Mouse (Mus musculus) myocyte (in vitro differentiated cells): Measurements from ENCODE around the gene Fam171a2. TPM values are rescaled to one million over a fixed set of nuclear protein-coding genes. Genes with fewer than 3 reads are reported as not detected.

Experiments
- H3K27me3 ChIP-seq: one replicate; pipeline ENCODE4 v1.6.1; 2011; ENCODE audit not compliant: control insufficient read depth, insufficient read depth, insufficient read length
- H3K36me3 ChIP-seq: one replicate; pipeline ENCODE4 v1.6.1; 2011; ENCODE audit not compliant: control insufficient read depth, insufficient read depth
- H3K4me2 ChIP-seq: one replicate; pipeline ENCODE4 v1.6.1; 2011; ENCODE audit warnings: low read depth, control low read depth
- H3K4me3 ChIP-seq: one replicate; pipeline ENCODE4 v1.5.1; 2011; ENCODE audit warnings: mild to moderate bottlenecking, control low read depth, moderate library complexity
- H3K79me2 ChIP-seq: one replicate; pipeline ENCODE4 v1.6.1; 2011; ENCODE audit not compliant: control insufficient read depth, insufficient read depth
- H3ac ChIP-seq: one replicate; pipeline ENCODE4 v1.6.1; 2011; ENCODE audit not compliant: control insufficient read depth, insufficient read length
- CEBPB ChIP-seq: IDR thresholded peaks from 2 replicates; pipeline ENCODE4 v1.6.1; 2011; ENCODE audit warnings: mild to moderate bottlenecking, moderate library complexity; ENCODE audit not compliant: poor library complexity, insufficient read depth, severe bottlenecking
- E2F4 ChIP-seq: IDR thresholded peaks from one replicate; pipeline ENCODE4 v1.6.1; 2011; ENCODE audit warnings: mild to moderate bottlenecking, control low read depth, moderate library complexity; ENCODE audit not compliant: insufficient read depth
- MAX ChIP-seq: IDR thresholded peaks from one replicate; pipeline ENCODE4 v1.6.1; 2011; ENCODE audit warnings: low read depth, mild to moderate bottlenecking, control low read depth
- MYOD1 ChIP-seq, 3 experiments: IDR thresholded peaks; one replicate each; pipeline ENCODE4 v1.6.1; 2011; ENCODE audit warnings: control low read depth in 2 of 3, low read depth in 2 of 3, mild to moderate bottlenecking in 2 of 3, moderate library complexity in 1 of 3; ENCODE audit not compliant: insufficient read length in 2 of 3, control insufficient read depth in 1 of 3
- MYOG ChIP-seq, 3 experiments: IDR thresholded peaks; one replicate each; pipeline ENCODE4 v1.6.1; 2011; ENCODE audit warnings: control low read depth in 2 of 3, low read depth in 2 of 3, mild to moderate bottlenecking in 2 of 3; ENCODE audit not compliant: insufficient read length in 2 of 3, control insufficient read depth in 1 of 3, insufficient read depth in 1 of 3
- POLR2A ChIP-seq: IDR thresholded peaks from one replicate; pipeline ENCODE4 v1.6.1; 2011; ENCODE audit warnings: low read depth, mild to moderate bottlenecking, control low read depth, moderate library complexity; ENCODE audit not compliant: insufficient read length
- POLR2AphosphoS2 ChIP-seq: IDR thresholded peaks from one replicate; pipeline ENCODE4 v1.6.1; 2011; ENCODE audit warnings: low read depth, control low read depth; ENCODE audit not compliant: insufficient read length
- REST ChIP-seq: IDR thresholded peaks from one replicate; pipeline ENCODE4 v1.6.1; 2011; ENCODE audit warnings: mild to moderate bottlenecking, control low read depth, moderate library complexity; ENCODE audit not compliant: insufficient read depth, insufficient read length
- SRF ChIP-seq: IDR thresholded peaks from one replicate; pipeline ENCODE4 v1.6.1; 2011; ENCODE audit warnings: low read depth; ENCODE audit not compliant: control insufficient read depth, insufficient read length
- TCF12 ChIP-seq: IDR thresholded peaks from one replicate; pipeline ENCODE4 v1.6.1; 2011; ENCODE audit warnings: mild to moderate bottlenecking, control low read depth; ENCODE audit not compliant: poor library complexity, insufficient read depth, severe bottlenecking
- TCF3 ChIP-seq: IDR thresholded peaks from one replicate; pipeline ENCODE4 v1.6.1; 2011; ENCODE audit warnings: low read depth, control low read depth; ENCODE audit not compliant: insufficient read length
- USF1 ChIP-seq: IDR thresholded peaks from one replicate; pipeline ENCODE4 v1.6.1; 2011; ENCODE audit warnings: low read depth, mild to moderate bottlenecking, control low read depth, moderate library complexity
- polyA plus RNA-seq: library from polyadenylated mRNA; unstranded; fragments of >200 nt; fragmentation: generic; extraction: Trizol; gene quantifications from one replicate; pipeline ENCODE4 v1.2.1, GENCODE M21; 2012; ENCODE audit warnings: missing spikeins

Gene Fam171a2
- polyA plus RNA-seq, 1 experiment, result 162 TPM

DNA sequence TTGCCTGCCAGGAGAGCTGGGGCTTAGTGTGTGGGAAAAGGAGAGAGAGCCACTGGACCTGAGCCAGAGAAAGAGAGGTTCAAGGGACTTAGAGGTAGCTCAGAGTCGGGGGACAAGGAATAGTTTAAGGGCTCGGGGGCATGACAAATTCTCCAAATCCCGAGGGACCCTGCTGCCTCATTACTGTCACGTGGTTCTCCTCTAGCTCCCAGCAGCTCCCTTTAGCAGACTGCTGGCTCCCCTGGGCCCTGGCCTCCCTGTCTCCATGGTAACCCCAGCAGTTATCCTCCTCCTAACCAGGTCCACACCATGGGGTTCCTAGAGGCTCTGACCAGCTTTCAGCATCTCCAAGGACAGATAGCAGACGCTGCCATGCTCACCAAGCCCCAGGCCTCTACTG, 52.2 kb downstream of the Fam171a2 start:
- no peak overlapping the region for H3K4me2 ChIP-seq
- H3K27me3 ChIP-seq, result no peaks in the 10 kb centered on the region
- no peaks in the 10 kb centered on the region for H3K79me2 ChIP-seq
- no peaks in the 10 kb centered on the region for H3K36me3 ChIP-seq
- no peak overlapping the region for H3K4me3 ChIP-seq
- no peak overlapping the region for H3ac ChIP-seq
- TF ChIP-seq SRF, result no peak

DNA sequence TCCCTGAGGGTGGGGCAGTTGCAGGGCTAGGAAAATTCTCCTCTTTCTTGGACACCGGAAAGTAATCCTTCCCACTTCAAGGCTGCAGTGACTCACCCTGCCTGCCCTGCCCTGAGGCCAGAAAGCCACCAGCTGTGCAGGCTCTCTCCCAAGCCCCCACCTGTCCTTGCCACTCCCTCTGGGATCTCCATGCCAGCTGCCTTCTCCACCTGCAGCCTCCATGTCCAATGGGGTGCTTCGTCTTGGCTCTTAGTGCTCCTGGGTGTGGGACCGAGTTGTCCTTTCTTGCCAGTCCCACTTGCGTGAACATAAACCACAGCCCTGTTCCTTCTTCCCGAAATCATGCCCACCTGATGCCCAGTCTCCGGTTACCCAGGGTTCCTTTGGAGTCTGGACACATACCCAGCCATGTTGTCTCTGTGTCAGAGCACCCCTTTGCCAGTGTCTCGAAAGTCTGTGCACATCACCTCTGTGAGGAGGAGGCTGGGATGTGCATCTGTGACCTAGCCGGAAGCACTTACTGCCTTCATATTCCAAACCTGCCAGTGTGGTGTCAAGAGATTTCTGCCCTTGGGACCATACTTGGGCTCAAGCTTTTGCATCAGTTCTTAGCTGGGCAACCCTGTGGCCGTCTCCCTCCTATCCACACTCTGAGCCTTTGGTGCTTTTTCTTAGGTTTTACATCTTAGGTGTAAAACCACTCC, 52.9 kb downstream of the Fam171a2 start:
- Histone ChIP-seq H3K79me2 (no peaks in the 10 kb centered on the region), H3K36me3 (no peaks in the 10 kb centered on the region), H3K27me3 (no peaks in the 10 kb centered on the region), H3K4me2 (peak overlapping the region; percentile 64), H3ac (no peak overlapping the region), H3K4me3 (peak overlapping the region; percentile 1)
- TF ChIP-seq USF1 (no peak), MYOD1 (IDR thresholded peaks at IDR 0.05; ENCODE audit: control insufficient read depth in 1 of 3, insufficient read length in 2 of 3, low read depth in 2 of 3) (peak; percentile 93 to 100 (median 100)), CEBPB (no peak), E2F4 (no peak), POLR2AphosphoS2 (no peak), TCF3 (peak; percentile 97), REST (no peak), POLR2A (no peak), MAX (no peak), MYOG (IDR thresholded peaks at IDR 0.05; ENCODE audit: control insufficient read depth in 1 of 3, insufficient read depth in 1 of 3, insufficient read length in 2 of 3, low read depth in 2 of 3) (peak; percentile 95 to 100 (median 98)), SRF (no peak), TCF12 (peak; percentile 99)

GRCm38 (mm10) chr11:102393719-102394420, 53.6 kb downstream of the Fam171a2 start:
- H3K36me3 ChIP-seq, result no peaks in the 10 kb centered on the region
- H3K27me3 ChIP-seq, result no peaks in the 10 kb centered on the region
- no peaks in the 10 kb centered on the region for H3K79me2 ChIP-seq
- H3K4me3 ChIP-seq, result peak overlapping the region; percentile 1
- peak overlapping the region; percentile 64 for H3K4me2 ChIP-seq
- no peak overlapping the region for H3ac ChIP-seq
- TF ChIP-seq POLR2AphosphoS2, result no peak
- no peak for TF ChIP-seq REST
- TF ChIP-seq SRF, result no peak
- no peak for TF ChIP-seq TCF3
- no peak for TF ChIP-seq USF1
- TF ChIP-seq MYOD1 (IDR thresholded peaks at IDR 0.05; ENCODE audit: control insufficient read depth in 1 of 3, insufficient read length in 2 of 3, low read depth in 2 of 3), result no peak
- no peak for TF ChIP-seq CEBPB
- no peak for TF ChIP-seq MYOG (IDR thresholded peaks at IDR 0.05; ENCODE audit: control insufficient read depth in 1 of 3, insufficient read depth in 1 of 3, insufficient read length in 2 of 3, low read depth in 2 of 3)
- no peak for TF ChIP-seq MAX
- no peak for TF ChIP-seq POLR2A
- no peak for TF ChIP-seq E2F4
- TF ChIP-seq TCF12, result no peak

- Histone ChIP-seq H3K27me3 (no peaks in the 10 kb centered on the region), H3K4me3 (peak within 1 kb of the TSS; percentile 1), H3ac (no peak within 1 kb of the TSS), H3K36me3 (no peaks in the 10 kb centered on the region), H3K4me2 (peak within 1 kb of the TSS; percentile 64), H3K79me2 (no peaks in the 10 kb centered on the region)
- no peak for TF ChIP-seq MYOG (IDR thresholded peaks at IDR 0.05; ENCODE audit: control insufficient read depth in 1 of 3, insufficient read depth in 1 of 3, insufficient read length in 2 of 3, low read depth in 2 of 3)
- TF ChIP-seq REST, result peak; percentile 72
- no peak for TF ChIP-seq SRF
- TF ChIP-seq POLR2AphosphoS2, result no peak
Observed at GRCm38 (mm10) chr11:102393238-102393634, 54.2 kb downstream of the Fam171a2 start, which contains the start of gene Rundc3a. Gene Rundc3a, plus strand, starts transcription at chr11:102393403.
